Mouse (Mus musculus): ENCODE measurements at regions not wholly inside any gene's neighbourhood (a gene's known extent, or its start where the extent isn't known, plus 50 kb on each side); places are given as distances from the start of the nearest gene placed in this dataset.

GRCm38 (mm10) chr2:10658317-10658716, 288.0 kb downstream of the Sfmbt2 start:
- TF ChIP-seq CTCF (IDR thresholded peaks at IDR 0.05; ENCODE audit: low read depth) (no peak), EP300 (IDR thresholded peaks at IDR 0.05; ENCODE audit: low read depth) (no peak)

Measured in liver, postnatal 0 days (tissue).